Mouse (Mus musculus): ENCODE data around the gene Smyd2.

GRCm38 (mm10) chr1:189852051-189852450 is 70.1 kb downstream of the Smyd2 start:
- TF ChIP-seq TCF12 (IDR thresholded peaks at IDR 0.05; ENCODE audit: low read depth, low read length) (no peak), EP300 (IDR thresholded peaks at IDR 0.05; ENCODE audit: low read length) (no peak)
